Mouse (Mus musculus) cerebellum, adult 18-20 months (tissue): ENCODE results near the gene Hydin.
"Not testable (repeated sequence)": the region's sequence is repeated elsewhere in the genome, so short reads cannot be mapped to it uniquely, and the experiment has no call there.

Experiments used
- DNase-seq, 2 experiments: peaks; one replicate each; pipeline ENCODE4 v3.0.0; 2021

The Hydin gene

DNA sequence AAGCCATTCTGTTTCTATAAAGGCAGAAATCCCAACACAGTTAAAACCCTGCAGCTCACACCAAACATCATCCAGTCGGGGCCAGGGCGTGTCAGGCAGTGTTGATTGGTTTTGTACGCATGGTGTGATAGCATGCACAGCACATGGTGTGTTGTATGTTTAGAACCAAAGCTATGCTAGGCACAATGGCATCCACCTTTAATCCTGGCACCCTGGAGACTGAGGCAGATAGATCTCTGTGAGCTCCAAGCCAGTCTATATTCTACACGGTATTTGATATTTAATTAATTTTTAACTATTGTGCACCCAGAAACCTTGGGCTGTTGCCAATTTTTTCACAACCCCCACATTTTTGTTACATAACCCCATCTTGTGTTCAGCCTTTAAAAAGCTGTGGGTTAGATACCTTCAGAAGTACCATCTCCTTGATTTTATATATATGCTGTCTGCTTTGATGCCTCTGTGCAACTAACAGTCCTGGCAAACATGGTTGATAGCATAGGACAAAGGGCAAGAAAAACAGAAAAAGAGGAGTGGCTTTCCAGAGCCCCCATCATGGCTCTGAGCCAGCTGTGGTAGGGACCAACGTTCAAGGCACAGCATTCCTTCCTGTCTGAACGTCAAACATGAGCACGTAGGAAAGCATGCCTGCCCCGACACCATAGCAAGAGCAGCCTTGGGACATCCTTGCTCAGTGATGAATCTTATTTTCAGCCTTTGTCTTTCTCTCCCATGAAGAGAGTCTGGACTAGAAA lies 263.4 kb downstream of the Hydin start:
- no peak for DNase-seq

DNA sequence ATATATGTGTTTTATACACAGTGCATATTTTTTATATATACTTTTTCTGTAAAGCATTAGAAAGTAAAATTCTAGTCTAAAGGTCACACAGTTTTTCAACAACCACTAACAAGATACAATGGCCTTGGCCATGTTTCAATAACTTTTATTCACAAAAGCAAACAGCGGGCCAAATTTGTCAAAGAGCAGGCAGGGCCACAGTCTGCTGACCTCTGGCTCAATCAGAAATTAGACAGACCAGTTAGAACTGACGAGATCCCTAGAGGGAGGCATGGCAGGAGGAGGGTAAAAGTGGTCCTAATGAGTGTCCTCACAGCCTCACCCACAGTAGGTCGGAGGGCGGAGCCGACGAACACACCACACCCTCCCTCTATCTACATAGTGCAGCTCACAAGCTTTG lies 267.0 kb downstream of the Hydin start:
- DNase-seq = no peak

DNA sequence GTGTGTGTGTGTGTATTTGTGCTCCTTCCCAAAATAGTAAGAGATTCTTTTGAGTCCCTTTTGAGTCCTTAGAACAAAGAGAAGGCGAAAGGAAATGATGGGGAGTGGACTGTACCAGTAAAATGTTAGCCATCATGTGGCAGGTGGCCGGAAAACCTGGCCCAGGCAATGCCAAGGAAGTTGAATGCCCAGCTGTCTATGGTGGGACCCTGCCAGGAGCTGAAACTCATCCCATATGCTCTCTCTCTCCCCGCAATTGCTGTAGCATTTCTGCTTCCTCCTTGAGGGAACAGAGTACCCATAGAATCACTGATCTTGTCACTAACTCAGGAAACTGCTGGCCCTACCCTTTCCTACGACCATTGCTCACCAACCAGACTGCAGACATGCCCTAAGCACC lies 271.1 kb downstream of the Hydin start:
- peak; percentile 89 to 90 for DNase-seq

DNA sequence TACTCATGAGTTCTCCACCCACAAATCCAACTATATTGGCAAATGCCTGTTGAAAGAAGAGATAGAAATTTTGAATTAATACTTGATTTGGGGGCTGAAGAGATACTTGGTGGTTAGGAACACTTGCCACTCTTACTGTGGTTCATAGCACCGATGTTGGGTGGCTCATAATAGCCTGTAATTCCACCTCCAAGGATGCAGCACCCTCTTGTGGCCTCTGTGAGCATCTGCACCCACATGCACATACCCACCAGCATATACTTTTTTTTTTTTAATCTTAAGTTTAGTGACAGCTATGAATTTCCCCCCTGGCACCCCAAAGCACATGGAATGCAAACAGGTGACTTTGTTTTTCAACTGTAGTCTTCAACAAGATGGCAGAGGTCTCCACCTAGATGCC lies 283.6 kb downstream of the Hydin start:
- no peak for DNase-seq

DNA sequence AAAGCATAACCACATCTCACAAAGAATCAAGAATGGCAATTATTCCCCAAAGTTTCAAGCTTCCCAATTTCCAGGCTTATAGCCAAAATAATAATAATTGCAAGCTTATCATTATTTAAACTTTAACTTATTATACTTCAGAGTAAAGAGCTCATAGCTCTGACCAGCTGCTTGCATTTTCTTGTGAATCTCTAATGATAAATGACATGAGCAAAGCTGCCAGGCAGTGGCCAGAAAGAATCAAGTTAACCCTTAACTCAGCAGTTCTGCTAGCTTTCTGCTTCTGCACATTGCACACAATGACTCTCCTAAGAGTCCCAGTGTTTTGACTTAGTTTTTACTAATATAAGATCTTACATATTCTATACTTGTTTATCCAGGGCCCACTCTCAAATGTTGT lies 285.3 kb downstream of the Hydin start:
- not testable (repeated sequence) for DNase-seq

DNA sequence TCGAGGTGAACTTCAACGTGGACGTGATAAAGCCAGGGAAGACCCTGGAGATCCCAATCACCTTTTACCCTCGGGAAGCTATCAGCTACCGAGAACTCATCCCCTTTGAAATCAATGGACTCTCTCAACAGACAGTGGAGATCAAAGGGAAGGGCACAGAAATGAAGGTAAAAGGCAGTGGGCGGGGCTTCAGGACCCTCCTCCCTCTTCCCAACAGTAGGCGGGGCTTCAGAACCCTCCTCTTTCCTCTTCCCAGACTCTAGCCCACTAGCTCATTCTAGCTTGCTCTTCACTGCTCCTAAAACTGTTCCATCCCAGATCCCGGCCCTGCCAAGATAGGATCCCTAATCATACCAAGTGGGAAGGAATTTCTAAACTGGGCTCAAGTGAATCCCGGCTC lies 325.9 kb downstream of the Hydin start:
- DNase-seq = no peak

DNA sequence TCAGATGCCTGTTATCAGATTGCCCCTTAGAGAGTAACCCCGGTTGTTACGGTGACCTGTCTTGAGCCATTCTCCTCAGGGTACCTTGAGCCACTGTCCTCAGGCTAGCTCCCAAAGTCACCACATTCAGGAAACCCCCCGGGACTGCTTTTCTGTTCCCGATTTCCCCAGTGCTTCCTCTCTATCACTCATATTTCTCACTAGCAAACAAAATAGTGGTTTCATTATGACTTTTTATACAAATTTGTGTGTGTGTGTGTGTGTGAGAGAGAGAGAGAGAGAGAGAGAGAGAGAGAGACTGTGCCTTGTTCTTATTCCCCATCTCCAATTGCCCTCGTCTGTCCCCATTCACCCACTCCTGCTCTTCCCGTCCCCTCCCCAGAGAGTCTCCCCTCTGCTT lies 327.4 kb downstream of the Hydin start:
- DNase-seq = no peak

DNA sequence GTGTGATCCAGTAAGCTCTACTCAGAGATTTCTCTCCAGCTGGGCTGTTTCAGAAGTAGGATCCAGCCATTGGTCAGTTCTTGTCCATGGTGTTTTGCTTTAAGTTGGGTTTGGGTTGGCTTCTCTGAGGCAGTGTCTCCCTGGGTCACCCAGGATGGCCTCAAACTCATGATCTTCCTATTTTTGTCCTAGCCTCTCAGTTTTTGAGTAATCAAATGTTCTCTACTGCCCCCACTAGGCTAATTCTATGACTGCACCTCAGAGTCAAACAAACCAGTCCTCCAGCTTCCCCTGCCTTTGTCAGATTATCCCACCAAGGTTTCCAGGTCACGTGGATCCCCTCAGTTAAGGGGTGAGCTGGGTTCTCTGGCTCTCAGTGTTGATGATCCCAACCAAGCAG lies 337.8 kb downstream of the Hydin start:
- DNase-seq = peak; percentile 51 to 66

DNA sequence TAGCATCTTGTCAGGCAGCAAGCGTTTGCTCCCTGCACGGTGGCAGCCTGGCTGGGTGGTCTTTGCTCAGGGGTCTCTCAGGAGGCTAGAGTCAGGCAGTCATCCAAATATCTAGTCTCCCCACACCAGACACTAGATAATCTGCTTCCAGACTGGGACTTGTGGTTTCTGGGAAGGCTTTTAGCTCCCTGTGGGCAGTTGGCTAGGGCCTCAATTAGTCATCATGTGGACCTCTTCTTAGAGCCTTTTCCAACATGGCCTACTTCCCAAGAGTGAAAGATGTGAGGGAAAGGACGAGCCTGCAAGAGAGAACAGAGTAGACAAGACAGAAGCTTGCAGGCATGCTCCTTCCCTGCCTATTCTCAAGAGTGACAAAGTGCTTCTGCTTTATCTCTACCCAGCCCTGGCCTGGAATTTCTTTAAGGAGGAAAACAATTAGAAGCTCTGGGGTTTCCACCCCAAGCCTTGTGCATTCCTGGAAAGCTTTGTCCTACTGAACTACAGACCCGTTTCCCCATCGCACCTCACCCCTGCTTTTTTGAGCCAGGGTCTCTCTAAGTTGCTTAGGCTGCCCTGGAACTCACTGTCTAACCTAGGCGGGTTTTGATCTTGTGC lies 338.7 kb downstream of the Hydin start:
- DNase-seq = no peak

DNA sequence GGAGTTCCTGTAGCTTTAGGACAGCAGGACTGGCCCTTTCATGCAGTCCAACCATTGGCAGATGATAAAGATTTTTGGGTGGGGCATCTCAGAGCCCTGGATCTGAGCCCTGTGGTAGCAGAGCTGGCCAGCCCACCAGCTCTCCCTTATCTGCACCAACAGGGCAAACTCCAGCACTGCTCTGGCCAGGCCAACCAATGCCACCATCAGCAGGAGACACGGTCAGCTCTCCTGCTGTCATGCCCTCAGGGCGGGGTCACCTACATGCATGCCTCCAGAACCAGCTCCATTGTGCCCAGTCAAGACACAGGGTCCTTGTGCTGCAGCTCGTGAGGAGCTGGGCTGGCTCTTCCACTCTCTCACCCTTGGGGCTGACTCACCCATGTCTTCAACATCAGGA lies 349.0 kb downstream of the Hydin start:
- DNase-seq = no peak

DNA sequence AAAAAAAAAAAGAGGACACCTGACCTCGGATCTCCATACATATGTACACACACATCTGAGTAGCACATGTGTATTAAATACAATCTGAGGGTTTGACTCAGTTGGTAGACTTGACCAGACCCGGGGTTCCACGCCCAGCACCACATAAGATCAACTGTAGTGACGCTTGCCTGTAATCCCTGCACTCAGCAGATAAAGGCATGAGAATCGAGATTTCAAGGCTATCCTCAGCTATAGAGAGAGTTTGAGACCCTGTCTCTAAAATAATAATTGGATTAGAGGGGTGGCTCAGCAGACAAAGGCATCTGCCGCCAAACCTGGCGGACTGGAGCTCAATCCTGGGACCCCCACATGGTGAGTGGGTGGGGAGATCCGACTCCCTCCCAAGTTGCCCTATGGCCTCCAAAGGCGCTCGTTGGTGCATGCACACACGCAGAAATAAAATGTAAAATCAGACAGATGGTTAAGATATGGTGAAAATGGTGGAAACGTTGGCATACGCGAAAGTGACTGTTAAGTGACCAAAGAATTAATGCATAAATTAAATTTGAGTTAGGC lies 351.1 kb downstream of the Hydin start:
- peak in 1 of 2 experiments; percentile 25 for DNase-seq

DNA sequence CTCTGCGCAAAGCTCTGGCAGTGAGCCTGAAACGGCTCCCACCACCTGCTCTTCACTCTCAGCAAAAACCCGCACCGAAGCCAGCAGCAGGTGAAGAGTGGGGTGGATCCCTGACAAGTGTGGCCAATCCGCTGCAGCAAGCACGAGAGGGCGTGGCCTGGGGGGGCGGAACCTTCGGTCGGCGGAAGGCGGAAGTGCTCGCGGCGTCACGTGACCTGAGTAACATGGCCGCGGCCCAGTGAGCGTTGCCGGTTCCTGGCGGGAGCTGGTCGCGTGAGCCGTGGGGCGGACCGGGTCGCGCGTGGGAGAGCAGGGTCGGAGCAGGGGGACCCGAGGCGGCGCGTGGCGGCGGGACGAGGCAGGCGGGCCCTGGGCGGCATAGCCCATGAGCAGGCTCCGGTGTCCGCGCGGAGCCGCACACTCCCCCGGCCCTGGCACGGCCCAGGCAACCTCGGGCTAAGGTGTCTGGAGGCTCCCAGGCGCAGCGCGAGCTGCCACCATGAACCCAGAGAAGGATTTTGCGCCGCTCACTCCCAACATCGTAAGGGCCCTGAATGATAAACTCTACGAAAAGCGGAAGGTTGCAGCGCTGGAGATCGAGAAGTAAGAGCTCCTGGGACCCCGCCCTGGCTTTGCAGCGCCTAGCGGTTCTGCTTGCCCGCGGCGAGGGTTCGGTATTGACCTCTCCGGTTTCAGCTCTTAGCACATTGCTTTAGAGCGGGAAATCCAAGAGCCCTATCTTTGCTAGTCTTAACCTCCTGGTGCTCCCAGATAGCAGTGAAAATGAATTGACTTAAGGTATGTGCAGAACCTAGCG lies 351.8 kb downstream of the Hydin start, which contains the start of gene Vac14:
Gene Vac14 (plus strand): TSS at position 195 of the 817 bp plus-strand sequence.
- peak; percentile 99 for DNase-seq

DNA sequence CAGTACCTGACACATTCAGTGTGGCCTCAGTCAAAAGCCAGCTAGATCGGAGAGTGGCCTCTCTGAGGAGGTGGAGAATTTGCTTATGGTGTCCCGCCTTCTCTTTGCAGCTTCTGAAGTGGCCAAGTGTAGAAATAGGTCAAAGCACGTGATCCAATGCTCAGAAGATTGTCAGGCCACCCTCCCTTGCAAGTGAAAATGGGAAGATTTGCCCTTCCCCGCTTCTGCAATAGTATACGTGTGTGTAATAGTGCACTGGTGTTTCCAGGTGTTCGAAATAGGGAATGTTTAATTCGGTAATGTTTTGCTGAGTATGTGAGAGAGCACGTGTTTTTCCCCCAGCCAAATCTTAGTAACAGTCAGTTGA lies 352.4 kb downstream of the Hydin start:
- DNase-seq = no peak

DNA sequence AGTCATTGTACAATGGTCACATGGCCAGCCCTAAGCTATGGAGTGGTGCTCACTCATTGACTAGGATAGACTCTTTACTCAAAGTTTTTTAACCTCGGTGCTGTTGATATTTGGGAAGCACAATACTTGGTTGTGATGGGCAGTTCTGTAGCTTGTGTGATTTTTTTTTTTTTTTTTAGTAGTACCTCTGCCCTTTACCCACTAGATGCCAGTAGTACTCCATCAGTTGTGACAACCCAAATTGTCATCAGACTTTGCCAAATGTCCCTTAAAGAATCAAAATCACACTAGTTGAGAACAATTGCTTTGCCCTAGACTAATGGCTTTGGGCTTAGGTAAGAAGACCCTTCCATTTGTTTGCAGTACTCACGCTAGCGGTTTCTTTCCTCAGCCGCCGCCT lies 353.1 kb downstream of the Hydin start:
- DNase-seq = no peak

DNA sequence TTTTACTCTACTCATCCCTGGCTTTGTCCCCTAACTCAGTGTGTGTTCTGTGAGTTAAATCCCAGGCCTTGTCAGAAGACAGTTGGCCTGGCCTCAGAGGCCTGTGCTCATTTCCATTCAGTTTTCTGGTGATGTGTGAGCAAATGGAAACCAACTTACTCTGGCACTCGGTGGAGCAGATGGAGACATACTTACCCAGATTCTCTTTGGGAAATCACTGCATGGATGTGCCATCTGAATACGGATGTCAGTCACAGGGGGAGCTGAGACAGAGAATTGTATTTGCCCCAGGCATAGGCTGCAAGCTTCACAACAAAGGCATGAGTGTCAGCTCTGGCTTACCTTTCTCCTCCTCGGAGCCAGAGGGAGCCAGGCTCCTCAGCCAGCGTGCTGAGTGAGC lies 359.7 kb downstream of the Hydin start:
- DNase-seq = no peak

DNA sequence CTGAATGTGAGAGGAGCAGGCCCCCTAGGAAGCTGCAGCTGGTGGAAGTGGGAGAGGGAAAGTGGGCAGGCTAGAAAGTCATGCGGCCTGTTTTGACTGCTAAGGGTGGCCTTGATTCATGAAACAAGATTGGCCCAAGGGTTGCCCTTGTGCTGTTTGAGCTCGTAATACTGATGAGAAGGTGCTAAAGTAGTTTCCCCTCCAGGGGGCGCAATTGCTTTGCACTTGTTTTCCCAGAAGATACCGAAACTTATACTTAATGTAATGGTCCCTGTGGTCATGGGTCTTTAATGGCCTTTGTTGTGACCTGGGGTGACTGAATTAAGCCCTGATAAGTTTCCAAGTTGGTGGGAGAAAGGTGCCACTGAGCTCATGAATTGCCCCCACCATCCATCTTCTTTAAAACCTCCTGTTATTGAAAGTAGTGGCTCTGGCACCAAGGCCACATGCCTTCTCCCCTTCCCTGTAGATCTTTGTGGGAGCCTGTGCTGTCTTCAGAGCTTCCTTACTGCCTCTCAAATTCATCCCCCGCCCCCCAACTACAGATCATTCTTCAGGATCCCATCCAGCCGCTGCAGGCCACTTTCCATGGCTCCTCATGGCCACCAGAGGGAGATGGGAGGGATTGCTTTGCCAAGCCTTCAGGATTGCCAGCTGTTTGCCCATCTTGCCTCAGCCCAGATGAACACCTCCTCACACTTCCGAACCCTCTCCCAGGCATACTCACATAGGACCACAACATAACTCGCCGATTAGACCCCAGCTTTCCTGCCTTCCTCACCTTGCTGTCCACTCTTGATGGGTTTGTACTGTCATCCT lies 362.7 kb downstream of the Hydin start:
- peak; percentile 66 to 78 for DNase-seq

DNA sequence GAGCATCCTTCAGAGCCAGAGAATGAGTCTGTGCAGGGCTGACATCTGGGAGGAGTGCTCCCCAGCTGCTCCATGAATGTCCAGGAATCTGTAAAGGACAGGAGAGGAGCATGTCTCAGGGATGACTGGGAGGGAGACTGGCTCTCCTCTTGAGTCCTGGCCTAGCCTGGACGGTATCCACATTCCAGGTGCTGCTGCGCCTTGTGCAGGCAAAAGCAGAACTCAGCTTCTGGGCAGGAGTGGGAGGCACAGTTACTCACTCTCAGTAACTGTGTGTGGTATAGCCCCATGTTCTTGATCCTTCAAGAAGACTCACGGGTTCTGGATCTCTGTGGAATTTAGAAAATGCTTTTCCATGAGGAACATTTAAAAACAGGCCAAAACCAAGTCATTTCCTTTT lies 363.3 kb downstream of the Hydin start:
- DNase-seq = no peak

DNA sequence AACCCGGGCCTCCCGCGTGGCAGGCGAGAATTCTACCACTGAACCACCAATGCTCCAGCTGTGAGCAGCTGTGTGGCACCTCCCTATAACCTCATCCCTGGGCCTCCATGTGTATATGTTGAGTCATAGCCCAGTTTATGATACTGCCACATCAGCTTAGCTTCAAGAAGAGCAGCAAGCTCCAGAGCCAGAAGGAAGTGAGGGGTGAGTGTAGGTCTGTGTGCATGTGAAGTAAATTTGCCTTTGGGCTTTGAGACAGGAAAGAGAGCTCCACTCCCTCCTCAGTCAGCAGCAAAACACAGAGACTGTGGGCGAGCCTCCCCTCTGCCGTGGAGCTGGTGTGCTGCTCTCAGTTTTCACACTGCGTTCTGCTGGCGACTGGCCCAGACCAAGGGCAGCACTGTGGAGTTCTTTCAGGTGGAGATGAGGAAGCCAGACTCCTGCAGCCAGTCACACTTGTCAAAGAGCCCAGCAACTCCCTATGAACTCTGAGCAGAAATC lies 363.8 kb downstream of the Hydin start:
- DNase-seq = peak; percentile 80 to 81

DNA sequence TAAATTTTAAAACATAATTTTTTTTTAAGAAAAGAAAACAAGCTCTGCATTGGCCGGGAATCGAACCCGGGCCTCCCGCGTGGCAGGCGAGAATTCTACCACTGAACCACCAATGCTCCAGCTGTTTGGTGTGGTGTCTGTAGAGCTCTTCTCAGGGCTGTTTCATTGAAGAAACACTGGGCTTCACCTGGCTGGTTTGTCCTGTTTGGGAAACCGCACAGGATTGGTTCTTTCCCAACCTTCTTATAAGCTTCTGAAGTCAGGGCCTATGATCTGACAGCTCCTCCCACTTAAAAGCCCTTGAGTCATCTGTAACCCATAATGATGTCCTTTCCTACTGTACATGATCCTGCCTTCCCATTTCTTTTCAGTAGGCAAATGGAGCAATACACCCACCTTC lies 364.4 kb downstream of the Hydin start:
- no peak for DNase-seq

DNA sequence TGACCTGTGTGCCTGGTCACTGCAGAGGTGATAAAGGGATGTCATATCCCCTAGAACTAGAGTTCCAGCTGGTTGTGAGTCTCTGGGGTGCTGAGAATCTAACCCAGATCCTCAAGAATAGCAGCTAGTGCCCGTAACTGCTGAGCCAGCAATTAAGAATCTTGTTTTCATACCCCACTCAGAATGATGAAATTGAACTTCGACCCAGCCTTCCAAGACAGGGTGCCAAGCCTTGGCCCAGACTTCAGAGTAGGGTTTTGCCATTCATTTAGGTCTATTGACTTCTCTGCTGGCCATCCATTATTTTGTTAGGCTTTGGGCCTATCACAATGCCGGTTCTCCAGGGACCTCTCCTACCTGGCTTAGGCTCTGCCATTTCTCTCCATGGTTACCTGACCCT lies 367.0 kb downstream of the Hydin start:
- no peak for DNase-seq

DNA sequence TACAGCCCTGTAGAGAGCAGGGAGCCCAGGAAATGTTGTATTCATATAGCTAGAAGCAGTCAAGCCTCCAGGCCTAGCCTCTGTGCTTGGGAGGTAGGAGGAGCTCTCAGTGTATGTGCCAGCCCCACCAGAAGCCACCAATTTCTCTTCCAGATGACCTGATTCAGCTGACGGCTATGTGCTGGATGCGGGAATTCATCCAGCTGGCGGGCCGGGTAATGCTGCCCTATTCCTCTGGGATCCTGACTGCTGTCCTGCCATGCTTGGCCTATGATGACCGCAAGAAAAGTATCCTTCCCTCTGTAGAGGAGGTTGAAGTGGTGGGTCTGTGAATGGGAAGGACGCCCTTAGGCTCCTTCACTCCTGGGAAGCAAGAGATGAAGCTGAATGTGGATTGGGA lies 369.4 kb downstream of the Hydin start:
- no peak for DNase-seq

DNA sequence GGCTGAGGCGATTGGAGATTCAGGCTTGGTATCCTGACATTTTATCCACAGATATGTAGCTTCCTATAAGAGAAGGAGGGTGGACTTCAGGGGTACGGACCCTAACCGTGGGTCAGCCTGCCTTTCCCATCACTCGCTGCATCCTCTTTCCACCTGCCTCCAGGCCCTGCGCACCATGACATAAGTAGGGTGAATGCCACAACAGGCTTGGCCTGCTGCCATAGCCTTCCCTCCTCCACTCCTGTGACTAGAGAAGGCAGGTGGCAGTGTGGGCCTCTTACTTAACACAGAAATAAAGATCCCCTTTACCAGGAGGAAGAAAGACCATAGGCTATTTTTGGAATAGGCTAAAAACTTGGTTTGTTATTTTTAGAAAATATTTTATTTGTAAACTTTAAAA lies 375.6 kb downstream of the Hydin start:
- DNase-seq = peak; percentile 76

DNA sequence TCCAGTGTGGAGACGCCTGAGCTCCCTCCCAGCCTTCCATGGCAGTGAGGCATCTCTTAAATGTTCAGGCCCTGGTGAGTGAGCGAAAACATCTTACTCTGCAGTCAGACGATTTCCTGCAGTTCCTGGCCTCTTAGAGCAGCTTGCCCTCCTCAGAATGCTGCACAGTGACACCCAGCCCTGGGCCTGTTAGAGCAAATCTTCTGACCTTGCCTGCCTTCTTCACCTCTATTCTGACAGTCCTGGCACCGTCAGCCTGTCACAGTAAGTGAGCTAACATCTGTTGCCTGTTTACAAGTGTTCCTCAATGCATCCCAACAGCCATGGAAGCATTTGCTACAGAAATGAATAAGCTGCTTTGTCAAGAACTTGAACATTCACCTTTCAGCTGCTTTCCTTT lies 376.4 kb downstream of the Hydin start:
- DNase-seq = no peak
